Mouse (Mus musculus): ENCODE data around the gene Dkk2.
"Not testable (repeated sequence)": the region's sequence is repeated elsewhere in the genome, so short reads cannot be mapped to it uniquely, and the experiment has no call there.

Dkk2 gene

GRCm38 (mm10) chr3:132085112-132085822 lies at the start of gene Dkk2:
Dkk2 (plus strand) TSS chr3:132085292.
- no peak for DNase-seq (ENCODE audit: low read depth, low spot score)

- no peak for DNase-seq (ENCODE audit: low read depth, low spot score)
These were observed 48.4 kb upstream of the Dkk2 start for GRCm38 (mm10) chr3:132036704-132037103.

- no peak for DNase-seq (ENCODE audit: low read depth, low spot score)
These were observed 47.4 kb upstream of the Dkk2 start for GRCm38 (mm10) chr3:132037670-132038069.

- no peak for DNase-seq (ENCODE audit: low read depth, low spot score)
These were observed 45.0 kb upstream of the Dkk2 start for GRCm38 (mm10) chr3:132040066-132040465.

- no peak for DNase-seq (ENCODE audit: low read depth, low spot score)
These were observed 34.1 kb upstream of the Dkk2 start for GRCm38 (mm10) chr3:132050884-132051457.

GRCm38 (mm10) chr3:132062816-132063215 lies 22.3 kb upstream of the Dkk2 start:
- DNase-seq (ENCODE audit: low read depth, low spot score), result not testable (repeated sequence)

GRCm38 (mm10) chr3:132063374-132063773 lies 21.7 kb upstream of the Dkk2 start:
- no peak for DNase-seq (ENCODE audit: low read depth, low spot score)

- no peak for DNase-seq (ENCODE audit: low read depth, low spot score)
These were observed 21.1 kb upstream of the Dkk2 start for GRCm38 (mm10) chr3:132063966-132064365.

GRCm38 (mm10) chr3:132064920-132065319 lies 20.2 kb upstream of the Dkk2 start:
- DNase-seq (ENCODE audit: low read depth, low spot score), result no peak

- no peak for DNase-seq (ENCODE audit: low read depth, low spot score)
These were observed 14.1 kb upstream of the Dkk2 start for GRCm38 (mm10) chr3:132070949-132071348.

- no peak for DNase-seq (ENCODE audit: low read depth, low spot score)
These were observed 1.1 kb upstream of the Dkk2 start for GRCm38 (mm10) chr3:132084018-132084417.

- no peak for DNase-seq (ENCODE audit: low read depth, low spot score)
These were observed 412 bp upstream of the Dkk2 start for GRCm38 (mm10) chr3:132084680-132085079.

GRCm38 (mm10) chr3:132085823-132086350 lies 795 bp downstream of the Dkk2 start:
- DNase-seq (ENCODE audit: low read depth, low spot score), result no peak

- no peak for DNase-seq (ENCODE audit: low read depth, low spot score)
These were observed 1.4 kb downstream of the Dkk2 start for GRCm38 (mm10) chr3:132086461-132086860.

- DNase-seq (ENCODE audit: low read depth, low spot score), result no peak
These were observed 2.0 kb downstream of the Dkk2 start for GRCm38 (mm10) chr3:132087011-132087486.

- no peak for DNase-seq (ENCODE audit: low read depth, low spot score)
These were observed 7.9 kb downstream of the Dkk2 start for GRCm38 (mm10) chr3:132092983-132093382.

GRCm38 (mm10) chr3:132096296-132096695 lies 11.2 kb downstream of the Dkk2 start:
- DNase-seq (ENCODE audit: low read depth, low spot score), result no peak

- no peak for DNase-seq (ENCODE audit: low read depth, low spot score)
These were observed 15.7 kb downstream of the Dkk2 start for GRCm38 (mm10) chr3:132100746-132101145.

- no peak for DNase-seq (ENCODE audit: low read depth, low spot score)
These were observed 17.9 kb downstream of the Dkk2 start for GRCm38 (mm10) chr3:132103020-132103419.

- DNase-seq (ENCODE audit: low read depth, low spot score), result no peak
These were observed 18.4 kb downstream of the Dkk2 start for GRCm38 (mm10) chr3:132103454-132103853.

- DNase-seq (ENCODE audit: low read depth, low spot score), result no peak
These were observed 30.9 kb downstream of the Dkk2 start for GRCm38 (mm10) chr3:132115772-132116511.

GRCm38 (mm10) chr3:132121344-132121743 lies 36.3 kb downstream of the Dkk2 start:
- no peak for DNase-seq (ENCODE audit: low read depth, low spot score)
